Mouse (Mus musculus) spleen, embryonic (tissue): ENCODE data around the gene P2rx3.

ENCODE experiments used
- CTCF ChIA-PET: fragments of 350-600 bp; sonication (Branson Sonifier 250); formaldehyde crosslinking; loops from one replicate; lab custom pipeline; 2022; lab: Charles Lee

P2rx3 gene

GRCm38 (mm10) chr2:85046222-85046621 lies 9.0 kb upstream of the P2rx3 start:
- CTCF ChIA-PET, result interaction anchor here (0.6 kb wide), 1 partner anchor 334 kb away, joined by 6 read pairs; no protein-coding TSS in a partner anchor

- CTCF ChIA-PET, result no interaction called here
Observed at GRCm38 (mm10) chr2:85043623-85044022, 6.4 kb upstream of the P2rx3 start.

GRCm38 (mm10) chr2:85038336-85038735 lies 1.1 kb upstream of the P2rx3 start:
- CTCF ChIA-PET, result interaction anchor here (0.5 kb wide), 1 partner anchor 169 kb away, joined by 3 read pairs; no protein-coding TSS in a partner anchor

GRCm38 (mm10) chr2:85036507-85037046 lies 685 bp downstream of the P2rx3 start:
- CTCF ChIA-PET, result no interaction called here

GRCm38 (mm10) chr2:85034169-85034568 lies 3.1 kb downstream of the P2rx3 start:
- CTCF ChIA-PET, result interaction anchor here (0.7 kb wide), 1 partner anchor 494 kb away, joined by 11 read pairs; no protein-coding TSS in a partner anchor

GRCm38 (mm10) chr2:85033121-85033520 lies 4.1 kb downstream of the P2rx3 start:
- CTCF ChIA-PET, result interaction anchor here (0.6 kb wide), 1 partner anchor 21 kb away, joined by 5 read pairs; no protein-coding TSS in a partner anchor

GRCm38 (mm10) chr2:85030989-85031388 lies 6.3 kb downstream of the P2rx3 start:
- CTCF ChIA-PET, result no interaction called here

GRCm38 (mm10) chr2:85029897-85030296 lies 7.4 kb downstream of the P2rx3 start:
- CTCF ChIA-PET, result no interaction called here

- CTCF ChIA-PET, result no interaction called here
Observed at GRCm38 (mm10) chr2:85027281-85027680, 10.0 kb downstream of the P2rx3 start.

- CTCF ChIA-PET, result interaction anchor here (0.6 to 1.0 kb wide), 2 partner anchors 31 to 156 kb away, joined by 3 to 4 read pairs; no protein-coding TSS in a partner anchor
Observed at GRCm38 (mm10) chr2:85026178-85026577, 11.1 kb downstream of the P2rx3 start.

- CTCF ChIA-PET, result no interaction called here
Observed at GRCm38 (mm10) chr2:85022043-85022442, 15.2 kb downstream of the P2rx3 start.

- CTCF ChIA-PET, result no interaction called here
Observed at GRCm38 (mm10) chr2:85014588-85014982, 22.7 kb downstream of the P2rx3 start.

GRCm38 (mm10) chr2:85013826-85014587 lies 23.3 kb downstream of the P2rx3 start:
- CTCF ChIA-PET, result interaction anchor here (0.6 kb wide), 1 partner anchor 147 kb away, joined by 3 read pairs; no protein-coding TSS in a partner anchor

GRCm38 (mm10) chr2:85012679-85013078 lies 24.6 kb downstream of the P2rx3 start:
- CTCF ChIA-PET, result interaction anchor here (0.6 kb wide), 2 partner anchors 20 to 63 kb away, joined by 5 read pairs; no protein-coding TSS in a partner anchor

GRCm38 (mm10) chr2:85011906-85012604 lies 25.2 kb downstream of the P2rx3 start:
- CTCF ChIA-PET, result interaction anchor here (0.6 kb wide), 2 partner anchors 21 to 63 kb away, joined by 5 read pairs; no protein-coding TSS in a partner anchor

GRCm38 (mm10) chr2:85009212-85009611 lies 28.1 kb downstream of the P2rx3 start:
- CTCF ChIA-PET, result interaction anchor here (2.8 kb wide), 1 partner anchor 53 kb away, joined by 15 read pairs; no protein-coding TSS in a partner anchor

- CTCF ChIA-PET, result interaction anchor here (1.0 to 2.8 kb wide), 2 partner anchors 18 to 52 kb away, joined by 3 to 15 read pairs; no protein-coding TSS in a partner anchor
Observed at GRCm38 (mm10) chr2:85007729-85008128, 29.5 kb downstream of the P2rx3 start.

- CTCF ChIA-PET, result interaction anchor here (0.7 kb wide), 1 partner anchor 50 kb away, joined by 6 read pairs; no protein-coding TSS in a partner anchor
Observed at GRCm38 (mm10) chr2:85006600-85006999, 30.7 kb downstream of the P2rx3 start.

GRCm38 (mm10) chr2:85004341-85004740 lies 32.9 kb downstream of the P2rx3 start:
- CTCF ChIA-PET, result no interaction called here

GRCm38 (mm10) chr2:85002575-85002974 lies 34.7 kb downstream of the P2rx3 start:
- CTCF ChIA-PET, result interaction anchor here (1.0 kb wide), 1 partner anchor 44 kb away, joined by 5 read pairs; no protein-coding TSS in a partner anchor

- CTCF ChIA-PET, result no interaction called here
Observed at GRCm38 (mm10) chr2:85001497-85001896, 35.8 kb downstream of the P2rx3 start.
